17 mouse cellular contexts compared by ENCODE assay signal in genomic region chr19:56378554-56379172, GRCm38 (mm10). TPM values are rescaled to one million over a fixed set of nuclear protein-coding genes. Genes with fewer than 3 reads are reported as not detected.
DNase-seq lines count a peak whose midpoint lies in the region; TF ChIP-seq lines count a peak whose summit lies in the region.
"Had no signal": no experiment of that assay in that cellular context is flagged by ENCODE, and none has a peak within 500 bp of the region (broad histone marks: within the 10 kb centered on the region; RNA-seq: fewer than 3 reads in every experiment).

No protein-coding gene starts in this region.

- DNase-seq in cerebellum, postnatal 10 days: peak; percentile 53
- DNase-seq in cerebellum, adult 18-20 months: no peak
- peak; percentile 56 for DNase-seq in lung, postnatal 10 days
- DNase-seq in lung, adult 2 months: no peak
- DNase-seq in heart, postnatal 10 days: peak; percentile 86
- DNase-seq in ovary, postnatal 14 days (ENCODE audit: low spot score): no peak
- DNase-seq in left cerebral cortex, adult 2 months (ENCODE audit: extremely low spot score in 1 of 2, low spot score in 2 of 2): no peak
- DNase-seq in adrenal gland, adult 18-20 months (ENCODE audit: low spot score in 2 of 2): no peak
- DNase-seq: adrenal gland, postnatal 14 days; cerebellum, adult 9-10 months; forebrain, postnatal 0 days; gastrocnemius, postnatal 14 days; kidney, adult 8-10 months; left cerebral cortex, postnatal 4 days had no signal

- H3K4me3 ChIP-seq in lung, adult 2 months (replicated peaks; ENCODE audit: extremely low read depth, low read depth, low read length): no peak overlapping the region
- H3K4me3 ChIP-seq in left cerebral cortex, adult 2 months: no peak overlapping the region
- H3K4me3 ChIP-seq: liver, embryonic 15.5 days; neural tube, embryonic 13.5 days had no signal

- 48% methylated on average over 13 of the region's 13 CpGs for WGBS in lung, adult 2 months

- TF ChIP-seq CTCF in lung, adult 2 months (IDR thresholded peaks at IDR 0.05; ENCODE audit: insufficient read depth, low read length): no peak
- no peak for TF ChIP-seq CTCF in left cerebral cortex, adult 2 months (IDR thresholded peaks at IDR 0.05)

- no peak for TF ChIP-seq POLR2A in lung, adult 2 months (IDR thresholded peaks at IDR 0.05; ENCODE audit: borderline replicate concordance, extremely low read depth, low read depth, low read length)

- H3K4me1 ChIP-seq in lung, adult 2 months (ENCODE audit: control insufficient read depth, insufficient read depth, low read length): no peaks in the 10 kb centered on the region
- H3K4me1 ChIP-seq: neural tube, embryonic 13.5 days had no signal

- intact Hi-C loops in heart, postnatal 10 days (cut with DNase I): no loop called here
- intact Hi-C loops in left cerebral cortex, adult 2 months (cut with DNase I): no loop called here

- no peak overlapping the region for H3K27ac ChIP-seq in left cerebral cortex, adult 2 months
- H3K27ac ChIP-seq: hindbrain, postnatal 0 days; liver, embryonic 15.5 days; neural tube, embryonic 13.5 days had no signal

RNA-seq across cellular contexts. Expression of gene Nrap, which starts 11.2 kb away (rescaled TPM):
- 1.3 and 9.4 TPM in 2 replicates for polyA plus RNA-seq in lung, adult 2 months (2012; rRNA removed)
- 100 to 1,000 TPM; 290 to 325 TPM for total RNA-seq in heart, postnatal 10 days (2021)
- total RNA-seq in left cerebral cortex, adult 2 months (2021): under 1 TPM; 0.63 to 0.87 TPM
- total RNA-seq in adrenal gland, adult 18-20 months (2021): under 1 TPM in 1 of 2 experiments, not detected in 1; 0.96 TPM

RNA-seq across cellular contexts. Expression of gene Casp7, which starts 18.3 kb away (rescaled TPM):
- 14.2 and 17.3 TPM in 2 replicates for polyA plus RNA-seq in lung, adult 2 months (2012; rRNA removed)
- total RNA-seq in heart, postnatal 10 days (2021): 10 to 100 TPM; 20.7 to 23.8 TPM
- total RNA-seq in left cerebral cortex, adult 2 months (2021): 1 to 10 TPM; 3.9 to 4.1 TPM
- total RNA-seq in adrenal gland, adult 18-20 months (2021): 1 to 10 TPM; 5.5 to 6.1 TPM

Comparison
In these comparisons a context has a peak if more than half of its experiments do, and no peak if none do; other contexts are left out.
1. DNase-seq: peak in cerebellum, postnatal 10 days (2 of 2), lung, postnatal 10 days (single experiment) and heart, postnatal 10 days (2 of 2); none in cerebellum, adult 18-20 months (0 of 2), lung, adult 2 months (single experiment), ovary, postnatal 14 days (single experiment), left cerebral cortex, adult 2 months (0 of 2) and adrenal gland, adult 18-20 months (0 of 2).
2. RNA of gene Nrap, which starts 11.2 kb away (total RNA-seq): 290 to 325 TPM in heart, postnatal 10 days; 0.96 TPM in adrenal gland, adult 18-20 months and 0.63 to 0.87 TPM in left cerebral cortex, adult 2 months; every median in the first group is over 100 times any median in the second.